In genomic region chr9:88570471-88570870, GRCm38 (mm10) we compare ENCODE assay signal across 14 mouse cellular contexts. TPM values are rescaled to one million over a fixed set of nuclear protein-coding genes. Genes with fewer than 3 reads are reported as not detected.
A peak's percentile ranks its signal among the peaks of the same experiment; 100 is the strongest.
DNase-seq lines count a peak whose midpoint lies in the region; ATAC-seq and TF ChIP-seq lines count a peak whose summit lies in the region.
"Not testable (repeated sequence)": the region's sequence is repeated elsewhere in the genome, so short reads cannot be mapped to it uniquely, and the experiment has no call there.
"Had no signal": no experiment of that assay in that cellular context is flagged by ENCODE, and none has a peak within 500 bp of the region (broad histone marks: within the 10 kb centered on the region; RNA-seq: fewer than 3 reads in every experiment).

No protein-coding gene starts in this region.

- H3K79me2 ChIP-seq in myocyte (ENCODE audit: control insufficient read depth, insufficient read depth): not testable (repeated sequence)

- not testable (repeated sequence) for H3K4me1 ChIP-seq in hindbrain, embryonic 13.5 days (replicated peaks); hindbrain, embryonic 15.5 days (replicated peaks); hindbrain, postnatal 0 days (ENCODE audit: insufficient read depth, low read length); kidney, embryonic 16.5 days (ENCODE audit: insufficient read depth, low read length); midbrain, embryonic 16.5 days (ENCODE audit: control insufficient read depth, insufficient read depth, low read length)

- H3K27me3 ChIP-seq in hindbrain, embryonic 13.5 days; hindbrain, embryonic 15.5 days; hindbrain, postnatal 0 days (ENCODE audit: insufficient read depth, low read length); kidney, embryonic 16.5 days (ENCODE audit: insufficient read depth, low read length); midbrain, embryonic 16.5 days (ENCODE audit: control insufficient read depth, insufficient read depth, low read depth, low read length); myocyte (ENCODE audit: control insufficient read depth, insufficient read depth, insufficient read length): not testable (repeated sequence)

- 100% methylated on average over 3 of the region's 3 CpGs for WGBS in hindbrain, embryonic 13.5 days
- WGBS in hindbrain, embryonic 15.5 days: 98% methylated on average over 3 of the region's 3 CpGs
- 95% methylated on average over 3 of the region's 3 CpGs for WGBS in hindbrain, postnatal 0 days
- 91% methylated on average over 3 of the region's 3 CpGs for WGBS in kidney, embryonic 16.5 days
- WGBS in midbrain, embryonic 16.5 days: 98% methylated on average over 3 of the region's 3 CpGs

- not testable (repeated sequence) for TF ChIP-seq CTCF in hindbrain, postnatal 0 days (IDR thresholded peaks at IDR 0.05; ENCODE audit: low read depth)

- H3K27ac ChIP-seq in hindbrain, embryonic 13.5 days; hindbrain, embryonic 15.5 days (replicated peaks); hindbrain, postnatal 0 days; kidney, embryonic 16.5 days (ENCODE audit: low read length); midbrain, embryonic 16.5 days (ENCODE audit: low read length): not testable (repeated sequence)

- not testable (repeated sequence) for H3K9ac ChIP-seq in hindbrain, embryonic 13.5 days; hindbrain, embryonic 15.5 days; hindbrain, postnatal 0 days (replicated peaks; ENCODE audit: low read length); kidney, embryonic 16.5 days (replicated peaks; ENCODE audit: low read length); midbrain, embryonic 16.5 days (ENCODE audit: low read depth, low read length)

- ATAC-seq in erythroblast, adult 5-6 weeks (replicated peaks; ENCODE audit: low FRiP score, poor library complexity, severe bottlenecking): peak; percentile 30; the same call in 1 of the 2 replicates
- peak; percentile 41; the same call in 1 of the 2 replicates for ATAC-seq in hindbrain, embryonic 13.5 days (ENCODE audit: low FRiP score)
- peak; percentile 63; the same call in 1 of the 2 replicates for ATAC-seq in hindbrain, embryonic 15.5 days (ENCODE audit: low FRiP score, low read depth)
- peak; percentile 15; the same call in 1 of the 2 replicates for ATAC-seq in hindbrain, postnatal 0 days
- 0 out of 2 replicates have a peak, but pooled peaks have one; percentile 39 for ATAC-seq in kidney, embryonic 16.5 days (ENCODE audit: low FRiP score, low TSS enrichment)
- ATAC-seq in midbrain, embryonic 16.5 days: peak; percentile 57

- H3K9me3 ChIP-seq in hindbrain, embryonic 13.5 days: peaks cover 34% of the 10 kb centered on the region
- H3K9me3 ChIP-seq in hindbrain, embryonic 15.5 days: peaks cover 29% of the 10 kb centered on the region
- peaks cover 19% of the 10 kb centered on the region for H3K9me3 ChIP-seq in hindbrain, postnatal 0 days (ENCODE audit: low read length)
- peaks cover 30% of the 10 kb centered on the region for H3K9me3 ChIP-seq in kidney, embryonic 16.5 days (ENCODE audit: low read length)
- peaks cover 24% of the 10 kb centered on the region for H3K9me3 ChIP-seq in midbrain, embryonic 16.5 days (replicated peaks; ENCODE audit: control insufficient read depth, low read length, poor library complexity, severe bottlenecking)

- not testable (repeated sequence) for H3ac ChIP-seq in myocyte (ENCODE audit: control insufficient read depth, insufficient read length)

- not testable (repeated sequence) for H3K4me2 ChIP-seq in hindbrain, embryonic 13.5 days; hindbrain, embryonic 15.5 days; hindbrain, postnatal 0 days (ENCODE audit: low read depth, low read length); kidney, embryonic 16.5 days (replicated peaks; ENCODE audit: low read depth, low read length); midbrain, embryonic 16.5 days (ENCODE audit: low read length); myocyte (ENCODE audit: low read depth)

- peaks cover 51% of the 10 kb centered on the region for H3K36me3 ChIP-seq in hindbrain, embryonic 13.5 days
- H3K36me3 ChIP-seq in hindbrain, embryonic 15.5 days: peaks cover 43% of the 10 kb centered on the region
- H3K36me3 ChIP-seq in hindbrain, postnatal 0 days (ENCODE audit: insufficient read depth, low read length): peaks cover 31% of the 10 kb centered on the region
- H3K36me3 ChIP-seq in kidney, embryonic 16.5 days (ENCODE audit: insufficient read depth, low read length): peaks cover 41% of the 10 kb centered on the region
- peaks cover 41% of the 10 kb centered on the region for H3K36me3 ChIP-seq in midbrain, embryonic 16.5 days (ENCODE audit: control insufficient read depth, insufficient read depth, low read length)
- peaks cover 34% of the 10 kb centered on the region for H3K36me3 ChIP-seq in myocyte (ENCODE audit: control insufficient read depth, insufficient read depth)

- H3K4me3 ChIP-seq in hindbrain, embryonic 13.5 days; hindbrain, embryonic 15.5 days; hindbrain, postnatal 0 days (ENCODE audit: low read length); kidney, embryonic 16.5 days (ENCODE audit: low read length); midbrain, embryonic 16.5 days (ENCODE audit: low read depth, low read length); myocyte: not testable (repeated sequence)

- not testable (repeated sequence) for TF ChIP-seq POLR2A in myocyte (IDR thresholded peaks at IDR 0.05; ENCODE audit: insufficient read length, low read depth)

- DNase-seq in hindbrain, postnatal 0 days (ENCODE audit: low spot score): not testable (repeated sequence)

TF ChIP-seq in myocyte, 11 proteins besides CTCF, POLR2A, EP300 and RAD21:
- peak; percentile 4 for TF ChIP-seq POLR2AphosphoS2 (IDR thresholded peaks at IDR 0.05; ENCODE audit: insufficient read length, low read depth)

RNA-seq across cellular contexts. Expression of gene Trim43a, which starts 10.2 kb away (rescaled TPM):
- total RNA-seq in erythroblast, adult 5-6 weeks (2015; ENCODE audit: low replicate concordance): not detected in 2 replicates
- not detected in 2 replicates for total RNA-seq in erythroblast, adult 5-6 weeks (2017; ENCODE audit: low replicate concordance)
- polyA plus RNA-seq in hindbrain, embryonic 13.5 days (2015; fragmentation: Nextera tagmentation; extraction: Ambion mirVana): 0.18 and 0.28 TPM in 2 replicates
- polyA plus RNA-seq in hindbrain, embryonic 15.5 days (2015; fragmentation: Nextera tagmentation; extraction: Ambion mirVana): 0.14 and 0.21 TPM in 2 replicates
- total RNA-seq in hindbrain, postnatal 0 days (2014; rRNA removed): not detected in 2 replicates
- 0.16 TPM in 1 of 2 replicates, not detected in the other for polyA plus RNA-seq in hindbrain, postnatal 0 days (2015; fragmentation: Nextera tagmentation; extraction: Ambion mirVana)
- 0.07 and 0.09 TPM in 2 replicates for polyA plus RNA-seq in kidney, embryonic 16.5 days (2015; fragmentation: Nextera tagmentation; extraction: Ambion mirVana)
- polyA plus RNA-seq in midbrain, embryonic 16.5 days (2015; fragmentation: Nextera tagmentation; extraction: Ambion mirVana): not detected in 2 replicates
- polyA plus RNA-seq in myocyte (2012; fragmentation: generic; extraction: Trizol): not detected
- polyA plus RNA-seq: activated CD4-positive, CD25-positive, alpha-beta regulatory T cell, adult 4 months; CD4-positive, CD25-positive, alpha-beta regulatory T cell, adult 4 months; embryonic facial prominence, embryonic 14.5 days; erythroblast, embryonic 14.5 days; forebrain, embryonic 10.5 days; G1E; Patski had no signal

RNA-seq across cellular contexts. Expression of gene Zfp949, which starts 22.7 kb away (rescaled TPM):
- 46.2 and 62.8 TPM in 2 replicates for total RNA-seq in erythroblast, adult 5-6 weeks (2015; ENCODE audit: low replicate concordance)
- total RNA-seq in erythroblast, adult 5-6 weeks (2017; ENCODE audit: low replicate concordance): 79.1 and 99.0 TPM in 2 replicates
- polyA plus RNA-seq in hindbrain, embryonic 13.5 days (2015; fragmentation: Nextera tagmentation; extraction: Ambion mirVana): 20.1 and 22.3 TPM in 2 replicates
- polyA plus RNA-seq in hindbrain, embryonic 15.5 days (2015; fragmentation: Nextera tagmentation; extraction: Ambion mirVana): 17.2 and 19.8 TPM in 2 replicates
- total RNA-seq in hindbrain, postnatal 0 days (2014; rRNA removed): 15.6 and 17.7 TPM in 2 replicates
- 15.9 and 16.9 TPM in 2 replicates for polyA plus RNA-seq in hindbrain, postnatal 0 days (2015; fragmentation: Nextera tagmentation; extraction: Ambion mirVana)
- 11.8 and 13.9 TPM in 2 replicates for polyA plus RNA-seq in kidney, embryonic 16.5 days (2015; fragmentation: Nextera tagmentation; extraction: Ambion mirVana)
- polyA plus RNA-seq in midbrain, embryonic 16.5 days (2015; fragmentation: Nextera tagmentation; extraction: Ambion mirVana): 20.0 and 22.4 TPM in 2 replicates
- polyA plus RNA-seq in myocyte (2012; fragmentation: generic; extraction: Trizol): 3.7 TPM
